Mouse (Mus musculus) embryo, embryonic 10.5 days (tissue): ENCODE data around the gene Prdx5.
"Not testable (repeated sequence)": the region's sequence is repeated elsewhere in the genome, so short reads cannot be mapped to it uniquely, and the experiment has no call there.

ENCODE experiments used
- DNase-seq: peaks from one replicate; pipeline ENCODE4 v3.0.0-alpha.2; 2015; ENCODE audit warnings: low spot score

The Prdx5 gene

DNA sequence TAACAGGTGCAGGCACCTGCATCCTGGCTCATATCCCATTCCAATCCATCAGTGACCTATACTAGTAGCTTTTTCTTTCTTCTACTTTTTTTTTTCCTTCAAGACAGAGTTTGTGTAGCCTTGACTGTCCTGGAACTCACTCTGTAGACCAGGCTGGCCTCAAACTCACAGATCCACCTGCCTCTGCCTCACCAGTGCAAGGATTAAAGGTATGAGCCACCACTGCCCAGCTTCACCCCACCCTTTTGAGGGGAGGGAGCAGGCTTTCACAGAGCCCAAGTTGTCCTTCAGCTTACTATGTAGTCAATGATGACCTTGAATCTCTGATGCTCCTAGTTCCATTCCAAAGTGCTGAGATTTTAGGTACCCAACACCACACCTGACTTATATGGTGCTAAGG, 9.5 kb upstream of the Prdx5 start:
- no peak for DNase-seq

DNA sequence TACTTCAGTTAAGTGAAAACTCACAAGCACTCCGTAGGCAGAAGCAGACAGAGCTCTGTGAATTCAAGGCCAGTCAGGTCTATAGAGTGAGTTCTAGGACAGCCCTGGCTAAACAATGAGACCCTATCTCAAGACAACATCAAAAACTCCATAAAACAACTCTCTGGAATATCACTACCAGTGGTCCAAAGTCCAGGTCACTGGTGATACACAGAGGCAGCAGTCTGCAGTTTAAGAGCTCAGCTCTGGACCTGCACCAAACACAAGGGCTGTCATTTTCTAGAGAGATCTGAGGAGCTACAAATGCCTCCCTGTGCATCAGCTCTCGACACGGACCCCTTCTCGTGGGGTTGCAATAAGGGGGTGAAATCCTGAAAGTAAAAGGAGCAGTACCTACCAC, 8.4 kb upstream of the Prdx5 start:
- DNase-seq = no peak

DNA sequence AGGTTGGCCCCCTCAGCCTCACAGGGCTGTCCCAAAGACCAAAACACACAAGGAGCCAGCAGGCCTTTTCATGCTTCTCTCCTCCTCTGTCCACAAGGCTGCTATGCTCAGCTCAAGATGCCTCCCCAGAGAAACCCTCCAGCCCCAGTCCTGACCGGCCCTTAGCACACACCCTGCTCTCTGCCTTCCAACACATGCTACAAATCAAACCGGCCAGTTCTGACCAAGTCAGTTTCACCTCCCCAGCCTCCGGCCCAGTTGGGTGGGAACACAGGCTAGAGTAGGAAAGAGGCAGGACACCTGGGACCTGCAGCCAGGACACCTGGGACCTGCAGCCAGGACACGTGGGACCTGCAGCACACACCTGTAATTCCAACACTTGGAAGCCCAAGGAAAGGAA, 6.6 kb upstream of the Prdx5 start:
- no peak for DNase-seq

DNA sequence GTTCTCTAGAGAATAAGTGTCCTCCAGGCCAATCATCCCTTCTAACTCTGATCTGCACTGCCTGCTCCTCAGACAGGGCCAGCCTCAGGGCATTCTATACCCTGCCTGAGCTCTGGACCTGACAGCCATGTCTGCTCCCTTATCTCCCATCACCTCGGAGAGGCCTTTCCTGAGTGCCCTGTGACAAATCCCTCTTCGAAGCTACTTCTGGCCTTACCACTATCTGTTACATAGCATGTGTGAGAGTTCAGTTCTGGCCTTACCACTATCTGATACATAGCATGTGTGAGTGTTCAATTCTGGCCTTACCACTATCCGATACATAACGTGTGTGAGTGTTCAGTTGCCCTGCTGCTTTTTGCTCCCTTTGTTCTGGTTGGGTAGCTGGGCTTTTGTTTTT, 5.4 kb upstream of the Prdx5 start:
- DNase-seq = no peak

GRCm38 (mm10) chr19:6914540-6914939, 4.6 kb upstream of the Prdx5 start:
- no peak for DNase-seq

- DNase-seq = no peak
These were observed 4.1 kb upstream of the Prdx5 start for GRCm38 (mm10) chr19:6913991-6914390.

- no peak for DNase-seq
These were observed 3.1 kb upstream of the Prdx5 start for GRCm38 (mm10) chr19:6913036-6913435.

DNA sequence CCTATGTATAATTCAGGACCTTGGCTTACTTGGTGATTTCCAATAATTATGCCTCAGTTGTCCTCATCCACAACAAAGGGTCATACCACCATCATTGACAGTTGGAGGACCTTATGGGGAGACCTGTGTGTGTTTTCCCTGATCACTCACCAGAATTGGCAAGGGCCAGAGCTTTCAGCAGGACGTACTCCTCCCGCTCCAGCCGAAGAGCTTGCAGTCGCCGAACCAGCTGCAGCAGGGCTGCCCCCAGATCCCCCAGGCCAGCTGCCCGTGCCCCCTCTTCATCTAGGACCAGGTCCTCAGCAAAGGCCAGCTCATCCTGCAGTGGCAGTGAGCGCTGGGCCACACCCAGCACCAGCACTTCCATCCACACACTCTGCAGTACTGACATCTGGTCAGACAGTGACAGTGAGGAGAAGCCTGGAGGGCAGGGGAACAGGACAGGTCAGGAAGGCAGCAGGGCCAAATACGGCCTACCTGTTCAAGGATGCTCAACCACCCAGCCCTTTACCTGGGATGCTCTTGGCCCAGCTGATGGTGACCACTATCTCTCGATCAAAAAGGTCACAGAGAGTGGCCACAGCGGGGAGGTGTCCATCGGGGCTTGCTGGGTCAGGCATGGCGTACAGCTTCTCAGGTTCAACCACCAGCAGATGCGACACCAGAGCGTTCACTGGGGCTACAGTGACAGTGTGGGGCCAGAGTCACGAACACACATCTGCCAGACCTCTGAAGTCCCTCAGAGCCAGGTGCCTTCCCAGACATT, 2.5 kb upstream of the Prdx5 start:
- no peak for DNase-seq

GRCm38 (mm10) chr19:6911101-6912074, 1.5 kb upstream of the Prdx5 start:
- DNase-seq = no peak

- peak; percentile 78 for DNase-seq
These were observed 400 bp upstream of the Prdx5 start for GRCm38 (mm10) chr19:6910306-6910705.

DNA sequence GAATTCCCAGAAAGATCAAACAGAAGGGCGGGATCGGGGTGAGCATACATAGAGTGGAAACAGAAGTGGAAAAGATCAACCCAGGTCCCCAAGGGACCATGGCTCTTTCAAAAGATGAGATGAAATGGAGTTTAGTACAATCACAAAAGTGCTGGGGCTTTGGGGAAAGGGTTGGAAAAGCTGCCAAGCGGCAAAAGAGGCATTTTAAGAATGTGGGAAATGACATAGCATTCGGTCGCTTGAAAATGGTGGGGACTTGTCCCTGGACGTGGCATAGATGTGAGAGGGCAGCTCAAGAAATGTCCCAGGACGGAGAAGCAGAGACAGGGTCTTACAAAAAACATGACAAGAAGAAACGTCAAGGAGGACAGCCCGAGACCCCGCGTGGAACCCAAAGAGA, 885 bp downstream of the Prdx5 start:
- no peak for DNase-seq

GRCm38 (mm10) chr19:6907811-6908540, 1.9 kb downstream of the Prdx5 start:
- DNase-seq = no peak

DNA sequence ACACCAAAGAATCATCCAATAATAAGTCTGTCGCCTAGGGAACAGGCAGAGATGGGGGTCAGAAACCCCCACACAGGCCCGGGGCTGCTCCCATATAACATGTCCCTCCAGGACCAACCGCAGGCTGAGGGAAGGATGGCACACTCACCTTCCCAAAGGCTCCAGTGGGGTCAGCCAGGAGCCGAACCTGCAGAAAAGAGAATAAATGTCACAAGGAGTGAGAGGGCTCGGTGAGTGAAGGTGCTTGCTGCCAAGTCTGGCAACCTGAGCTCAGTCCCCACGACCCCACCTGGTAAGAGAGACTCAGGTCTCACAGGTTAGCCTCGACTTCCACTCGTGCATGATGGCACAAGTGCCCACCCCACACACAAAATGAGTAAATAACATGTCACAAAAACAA, 2.8 kb downstream of the Prdx5 start:
- DNase-seq = no peak

GRCm38 (mm10) chr19:6906199-6906598, 3.7 kb downstream of the Prdx5 start:
- DNase-seq = no peak

DNA sequence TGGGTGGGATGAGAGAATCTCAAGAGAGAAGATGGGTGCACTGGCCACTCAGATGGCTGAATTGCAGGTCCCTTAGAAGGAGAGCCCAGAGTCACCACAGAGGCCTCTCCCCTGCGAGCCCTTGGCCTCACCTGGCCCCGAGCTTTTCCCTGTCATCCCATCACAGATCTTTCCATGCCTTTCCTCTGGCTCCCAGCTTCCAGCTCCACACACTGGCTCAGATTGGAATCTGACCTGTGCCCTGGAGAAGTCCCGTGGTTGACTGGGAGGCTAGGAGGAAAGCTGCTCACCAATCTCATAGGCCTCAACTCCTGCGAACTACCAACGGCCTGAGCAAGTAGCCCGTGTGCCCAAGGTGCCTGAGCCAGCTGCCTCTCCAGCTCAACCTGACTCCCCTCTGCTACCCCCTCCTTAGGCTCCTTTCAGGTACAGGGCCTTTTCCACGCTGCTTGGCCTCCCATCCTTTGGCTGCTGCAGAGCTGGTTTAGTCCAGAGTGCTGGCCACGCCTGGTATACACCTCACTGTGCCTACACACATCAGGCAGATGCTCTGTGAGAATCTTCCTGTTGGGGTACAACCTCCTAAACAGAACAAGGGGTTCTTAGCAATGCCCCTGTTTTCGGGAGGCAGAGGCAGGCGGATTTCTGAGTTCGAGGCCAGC, 4.3 kb downstream of the Prdx5 start:
- no peak for DNase-seq

GRCm38 (mm10) chr19:6904846-6905245, 5.1 kb downstream of the Prdx5 start:
- DNase-seq = no peak

GRCm38 (mm10) chr19:6903031-6903430, 6.9 kb downstream of the Prdx5 start:
- no peak for DNase-seq

DNA sequence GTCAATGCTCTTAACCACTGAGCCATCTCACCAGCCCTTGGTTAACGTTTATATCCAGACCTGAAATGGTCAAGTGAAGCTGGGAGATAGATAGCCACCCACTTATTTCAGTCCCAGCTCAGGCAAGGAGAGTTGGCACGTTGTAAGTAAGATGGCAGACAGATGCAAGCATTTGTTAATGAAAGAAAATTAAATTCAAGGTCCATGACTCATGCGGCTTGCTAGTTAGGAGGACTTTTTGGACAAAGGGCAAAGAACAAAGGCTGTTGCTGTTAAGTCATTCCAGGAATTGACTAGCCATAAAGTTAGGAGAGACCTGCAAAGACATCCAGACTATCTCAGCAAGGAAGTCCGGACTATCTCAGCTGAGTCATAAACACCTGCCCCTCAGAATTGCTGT, 10.3 kb downstream of the Prdx5 start:
- DNase-seq = no peak

- DNase-seq = not testable (repeated sequence)
These were observed 14.1 kb downstream of the Prdx5 start for GRCm38 (mm10) chr19:6895608-6896305.

DNA sequence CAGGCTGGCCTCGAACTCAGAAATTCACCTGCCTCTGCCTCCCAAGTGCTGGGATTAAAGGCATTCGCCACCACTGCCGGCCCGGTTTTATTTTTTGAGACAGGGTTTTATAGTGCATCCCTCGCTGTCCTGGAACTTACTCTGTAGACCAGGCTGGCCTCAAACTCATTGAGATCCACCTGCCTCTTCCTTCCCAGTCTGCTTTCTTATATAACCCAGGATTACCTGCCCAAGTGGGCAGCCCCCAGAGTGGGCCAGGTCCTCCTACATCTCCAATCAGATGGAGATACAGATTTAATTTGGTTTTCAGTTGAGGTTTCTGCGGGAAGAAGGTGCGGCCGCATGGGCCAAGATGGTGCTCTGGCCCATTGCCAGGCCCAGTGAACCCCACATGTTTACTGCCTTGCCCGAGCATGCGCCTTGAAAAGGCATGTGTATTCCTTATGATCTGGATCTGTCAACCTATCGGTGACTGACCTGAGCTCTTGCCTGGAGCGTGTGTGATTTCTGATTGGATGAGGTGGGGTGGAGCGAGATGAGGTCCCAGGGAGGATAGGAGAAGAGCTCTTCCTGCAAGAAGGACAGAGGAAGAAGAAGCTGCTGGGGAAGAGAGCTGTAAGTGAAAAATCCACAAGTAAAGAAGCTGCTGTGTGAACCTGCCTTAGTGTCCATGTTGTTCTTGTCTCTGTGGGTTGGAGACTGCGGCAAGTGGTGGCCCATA, 16.0 kb downstream of the Prdx5 start:
- DNase-seq = no peak

- no peak for DNase-seq
These were observed 17.4 kb downstream of the Prdx5 start for GRCm38 (mm10) chr19:6892512-6892911.
